Mouse (Mus musculus) embryonic stem cell, embryonic (primary cell): ENCODE measurements around the gene Trmt10b.

Source experiments
- CTCF ChIA-PET, 4 experiments: fragments of 300-600 bp in 2 of 4; fragments of 350-600 bp in 2 of 4; sonication (Branson Sonifier 250); formaldehyde crosslinking; loops; one replicate each; lab custom pipeline; 2022; ENCODE audit warnings: inconsistent platforms in 2 of 4; lab: Charles Lee
- POLR2A ChIA-PET, 4 experiments: fragments of 300-600 bp in 2 of 4; fragments of 350-600 bp in 2 of 4; sonication (Branson Sonifier 250); formaldehyde crosslinking; loops; one replicate each; lab custom pipeline; 2022; ENCODE audit warnings: antibody characterized with exemption in 4 of 4, inconsistent platforms in 1 of 4; lab: Charles Lee

The Trmt10b gene

GRCm38 (mm10) chr4:45308606-45309005 is 11.7 kb downstream of the Trmt10b start:
- POLR2A ChIA-PET = interaction anchor here in 2 of 4 experiments (1.1 to 1.8 kb wide), 2 partner anchors 12 kb away, joined by 3 to 6 read pairs; no protein-coding TSS in a partner anchor
- CTCF ChIA-PET = interaction anchor here (0.6 to 1.7 kb wide), 17 partner anchors 8 to 458 kb away, joined by 3 to 8 read pairs (median 4); partner anchors contain the start of genes Trmt10b (in 3 of the 4), Polr1e (in 1 of the 4) and Slc25a51 (in 1 of the 4)

GRCm38 (mm10) chr4:45311056-45311455 is 14.1 kb downstream of the Trmt10b start:
- ChIA-PET CTCF (no interaction called here), POLR2A (interaction anchor here in 1 of 4 experiments (0.9 kb wide), 1 partner anchor 14 kb away, joined by 3 read pairs; the partner anchor contains the start of gene Trmt10b)

- ChIA-PET POLR2A (interaction anchor here (0.7 to 1.7 kb wide), 14 partner anchors 12 to 361 kb away, joined by 3 to 6 read pairs (median 3); partner anchors contain the start of genes Zbtb5 (in 2 of the 4) and Dcaf10 (in 1 of the 4)), CTCF (interaction anchor here in 1 of 4 experiments (0.6 kb wide), 1 partner anchor 710 kb away, joined by 5 read pairs; no protein-coding TSS in a partner anchor)
Measured at GRCm38 (mm10) chr4:45320159-45320816, 23.4 kb downstream of the Trmt10b start.

GRCm38 (mm10) chr4:45331139-45331538 is 34.2 kb downstream of the Trmt10b start:
- CTCF ChIA-PET = no interaction called here

GRCm38 (mm10) chr4:45332466-45332865 is 35.5 kb downstream of the Trmt10b start:
- ChIA-PET POLR2A (interaction anchor here in 2 of 4 experiments (0.6 to 1.4 kb wide), 4 partner anchors 9 to 88 kb away, joined by 3 to 5 read pairs (median 3); partner anchors contain the start of gene Dcaf10 (in 1 of the 2)), CTCF (no interaction called here)

More at GRCm38 (mm10) chr4:45331139-45331538, 34.2 kb downstream of the Trmt10b start:
- POLR2A ChIA-PET = interaction anchor here in 1 of 4 experiments (0.9 kb wide), 1 partner anchor 11 kb away, joined by 3 read pairs; the partner anchor contains the start of genes Dcaf10 and Exosc3

- ChIA-PET CTCF (no interaction called here), POLR2A (interaction anchor here in 3 of 4 experiments (0.5 to 1.5 kb wide), 10 partner anchors 9 to 455 kb away, joined by 3 to 5 read pairs (median 3); partner anchors contain the start of genes Slc25a51 (in 1 of the 3), Tomm5 (in 1 of the 3) and Trmt10b (in 1 of the 3))
Measured at GRCm38 (mm10) chr4:45341226-45341625, 44.3 kb downstream of the Trmt10b start.

GRCm38 (mm10) chr4:45341669-45342249 is 44.8 kb downstream of the Trmt10b start, which contains the start of gene Dcaf10:
Dcaf10 (plus strand) TSS chr4:45342101.
- ChIA-PET POLR2A (interaction anchor here in 3 of 4 experiments (0.5 to 1.5 kb wide), 15 partner anchors 10 to 454 kb away, joined by 3 to 5 read pairs (median 3); partner anchors contain the start of genes Slc25a51 (in 2 of the 3), Tomm5 (in 1 of the 3), Trmt10b (in 1 of the 3) and Zbtb5 (in 1 of the 3)), CTCF (no interaction called here)

GRCm38 (mm10) chr4:45342286-45343155 is 45.6 kb downstream of the Trmt10b start, which contains the start of gene Exosc3:
Exosc3 (minus strand) TSS chr4:45342732.
- POLR2A ChIA-PET = interaction anchor here in 2 of 4 experiments (0.9 to 1.5 kb wide), 8 partner anchors 10 to 330 kb away, joined by 3 to 4 read pairs (median 3); partner anchors contain the start of genes Slc25a51 (in 1 of the 2) and Zbtb5 (in 1 of the 2)
- CTCF ChIA-PET = no interaction called here

GRCm38 (mm10) chr4:45356653-45357052 is 59.7 kb downstream of the Trmt10b start:
- ChIA-PET CTCF (no interaction called here), POLR2A (interaction anchor here in 1 of 4 experiments (0.9 to 1.5 kb wide), 2 partner anchors 10 to 249 kb away, joined by 3 to 4 read pairs; partner anchors contain the start of gene Tomm5)
